Mouse (Mus musculus) kidney, postnatal 0 days (tissue): ENCODE measurements around the gene Erbb4. TPM values are rescaled to one million over a fixed set of nuclear protein-coding genes. Genes with fewer than 3 reads are reported as not detected.
A peak's percentile ranks its signal among the peaks of the same experiment; 100 is the strongest.

Experiments
- ATAC-seq: fragments of 200-750 bp; cut with Nextera tagmentation; replicated peaks from 2 replicates; pipeline ENCODE4 v1.8.0; 2017; ENCODE audit warnings: low read depth, moderate number of reproducible peaks, moderate TSS enrichment, moderate library complexity; ENCODE audit not compliant: low FRiP score
- DNase-seq: peaks from one replicate; pipeline ENCODE4 v3.0.0-alpha.2; 2016; ENCODE audit warnings: low spot score
- H3K27ac ChIP-seq: fragments of 300-500 bp; sonication (generic); 2 replicates; pipeline ENCODE4 v1.5.1; 2014; ENCODE audit warnings: mild to moderate bottlenecking
- H3K27me3 ChIP-seq: fragments of 300-500 bp; sonication (generic); 2 replicates; pipeline ENCODE4 v1.6.1; 2014; ENCODE audit warnings: low read length, mixed read lengths; ENCODE audit not compliant: insufficient read depth
- H3K36me3 ChIP-seq: fragments of 300-500 bp; sonication (generic); 2 replicates; pipeline ENCODE4 v1.6.1; 2014; ENCODE audit warnings: low read length, mixed read lengths; ENCODE audit not compliant: insufficient read depth
- H3K4me1 ChIP-seq: fragments of 300-500 bp; sonication (generic); replicated peaks from 2 replicates; pipeline ENCODE4 v1.6.1; 2014; ENCODE audit warnings: antibody characterized with exemption, low read length, mixed read lengths; ENCODE audit not compliant: insufficient read depth
- H3K4me2 ChIP-seq: fragments of 300-500 bp; sonication (generic); 2 replicates; pipeline ENCODE4 v1.6.1; 2014; ENCODE audit warnings: mild to moderate bottlenecking, low read length, moderate library complexity, mixed read lengths
- H3K4me3 ChIP-seq: fragments of 300-500 bp; sonication (generic); replicated peaks from 2 replicates; pipeline ENCODE4 v1.5.1; 2014; ENCODE audit warnings: low read depth, low read length
- H3K9ac ChIP-seq: fragments of 300-500 bp; sonication (generic); 2 replicates; pipeline ENCODE4 v1.6.1; 2014; ENCODE audit warnings: low read depth, low read length
- H3K9me3 ChIP-seq: fragments of 300-500 bp; sonication (generic); replicated peaks from 2 replicates; pipeline ENCODE4 v1.6.1; 2016; ENCODE audit warnings: low read length, inconsistent platforms, mixed read lengths
- CTCF ChIP-seq: IDR thresholded peaks from 2 replicates; pipeline ENCODE4 v1.5.1; 2016; ENCODE audit warnings: antibody characterized with exemption, low read depth, mild to moderate bottlenecking, moderate library complexity
- WGBS: fragments of 180-500 bp; shearing (Covaris S2); extraction: QIAGEN DNeasy Blood & Tissue Kit; methylation state at CpG from one replicate; pipeline ENCODE4 v1.1.7; 2014; 5-methylcytosine and 5-hydroxymethylcytosine counted together
- polyA plus RNA-seq: library from polyadenylated mRNA; unstranded; fragments of >200 nt; fragmentation: Nextera tagmentation; extraction: Ambion mirVana; gene quantifications from 2 replicates; pipeline ENCODE4 v1.2.1, GENCODE M21; 2015

Erbb4 gene
- polyA plus RNA-seq, 1 experiment from 2014 or later, result 5.0 TPM

- Histone ChIP-seq H3K27ac (no peak overlapping the region), H3K9me3 (no peaks in the 10 kb centered on the region), H3K4me2 (no peak overlapping the region), H3K4me1 (no peaks in the 10 kb centered on the region), H3K27me3 (no peaks in the 10 kb centered on the region), H3K9ac (no peak overlapping the region), H3K4me3 (no peak overlapping the region), H3K36me3 (no peaks in the 10 kb centered on the region)
- no peak for ATAC-seq
- DNase-seq, result no peak
- no peak for TF ChIP-seq CTCF
- WGBS, result 74% methylated on average over 2 of the region's 2 CpGs
These were observed 128.6 kb downstream of the Erbb4 start for GRCm38 (mm10) chr1:68979251-68979650.

GRCm38 (mm10) chr1:68978571-68978970, 129.3 kb downstream of the Erbb4 start:
- 80% methylated on average over 3 of the region's 3 CpGs for whole genome bisulfite sequencing
- ATAC-seq (no peak), DNase-seq (no peak)
- Histone ChIP-seq H3K9ac (no peak overlapping the region), H3K4me3 (no peak overlapping the region), H3K27ac (no peak overlapping the region), H3K27me3 (no peaks in the 10 kb centered on the region), H3K9me3 (no peaks in the 10 kb centered on the region), H3K36me3 (no peaks in the 10 kb centered on the region), H3K4me1 (no peaks in the 10 kb centered on the region), H3K4me2 (no peak overlapping the region)
- TF ChIP-seq CTCF, result no peak

GRCm38 (mm10) chr1:68973355-68974127, 134.3 kb downstream of the Erbb4 start:
- H3K4me2 ChIP-seq, result no peak overlapping the region
- DNase-seq (peak; percentile 19), ATAC-seq (no peak)
- H3K9ac ChIP-seq, result no peak overlapping the region
- H3K27me3 ChIP-seq, result no peaks in the 10 kb centered on the region
- H3K9me3 ChIP-seq, result no peaks in the 10 kb centered on the region
- H3K36me3 ChIP-seq, result no peaks in the 10 kb centered on the region
- no peaks in the 10 kb centered on the region for H3K4me1 ChIP-seq
- H3K4me3 ChIP-seq, result no peak overlapping the region
- TF ChIP-seq CTCF, result no peak
- H3K27ac ChIP-seq, result no peak overlapping the region
- 48% methylated on average over 5 of the region's 5 CpGs for WGBS

GRCm38 (mm10) chr1:68964127-68964526, 143.7 kb downstream of the Erbb4 start:
- H3K36me3 ChIP-seq, result no peaks in the 10 kb centered on the region
- no peak for TF ChIP-seq CTCF
- H3K4me2 ChIP-seq, result no peak overlapping the region
- ATAC-seq (no peak), DNase-seq (no peak)
- H3K9me3 ChIP-seq, result no peaks in the 10 kb centered on the region
- H3K4me3 ChIP-seq, result no peak overlapping the region
- H3K4me1 ChIP-seq, result no peaks in the 10 kb centered on the region
- H3K27me3 ChIP-seq, result no peaks in the 10 kb centered on the region
- no peak overlapping the region for H3K9ac ChIP-seq
- H3K27ac ChIP-seq, result no peak overlapping the region

- Histone ChIP-seq H3K4me2 (no peak overlapping the region), H3K4me3 (no peak overlapping the region), H3K36me3 (no peaks in the 10 kb centered on the region), H3K27me3 (no peaks in the 10 kb centered on the region), H3K27ac (no peak overlapping the region), H3K9ac (no peak overlapping the region), H3K9me3 (no peaks in the 10 kb centered on the region), H3K4me1 (no peaks in the 10 kb centered on the region)
- DNase-seq (no peak), ATAC-seq (no peak)
- 70% methylated on average over 2 of the region's 2 CpGs for WGBS
- TF ChIP-seq CTCF, result no peak
These were observed 146.3 kb downstream of the Erbb4 start for GRCm38 (mm10) chr1:68961365-68962116.

- no peak overlapping the region for H3K4me2 ChIP-seq
- 46% methylated on average over 4 of the region's 4 CpGs for WGBS
These were observed 150.9 kb downstream of the Erbb4 start for GRCm38 (mm10) chr1:68956766-68957533.

More at GRCm38 (mm10) chr1:68956766-68957533, 150.9 kb downstream of the Erbb4 start:
- no peak for DNase-seq
- TF ChIP-seq CTCF, result no peak
- no peak for ATAC-seq
- no peak overlapping the region for H3K4me3 ChIP-seq
- H3K27me3 ChIP-seq, result no peaks in the 10 kb centered on the region
- no peaks in the 10 kb centered on the region for H3K36me3 ChIP-seq
- H3K4me1 ChIP-seq, result no peaks in the 10 kb centered on the region
- H3K9me3 ChIP-seq, result no peaks in the 10 kb centered on the region
- no peak overlapping the region for H3K27ac ChIP-seq
- no peak overlapping the region for H3K9ac ChIP-seq
